Mouse (Mus musculus) skeletal muscle tissue, adult 2 months (tissue): ENCODE data around the gene Pla2g2d.

ENCODE experiments used
- DNase-seq: peaks from one replicate; pipeline ENCODE4 v3.0.0-alpha.2; 2012; ENCODE audit warnings: low read depth, low spot score

Pla2g2d gene

DNA sequence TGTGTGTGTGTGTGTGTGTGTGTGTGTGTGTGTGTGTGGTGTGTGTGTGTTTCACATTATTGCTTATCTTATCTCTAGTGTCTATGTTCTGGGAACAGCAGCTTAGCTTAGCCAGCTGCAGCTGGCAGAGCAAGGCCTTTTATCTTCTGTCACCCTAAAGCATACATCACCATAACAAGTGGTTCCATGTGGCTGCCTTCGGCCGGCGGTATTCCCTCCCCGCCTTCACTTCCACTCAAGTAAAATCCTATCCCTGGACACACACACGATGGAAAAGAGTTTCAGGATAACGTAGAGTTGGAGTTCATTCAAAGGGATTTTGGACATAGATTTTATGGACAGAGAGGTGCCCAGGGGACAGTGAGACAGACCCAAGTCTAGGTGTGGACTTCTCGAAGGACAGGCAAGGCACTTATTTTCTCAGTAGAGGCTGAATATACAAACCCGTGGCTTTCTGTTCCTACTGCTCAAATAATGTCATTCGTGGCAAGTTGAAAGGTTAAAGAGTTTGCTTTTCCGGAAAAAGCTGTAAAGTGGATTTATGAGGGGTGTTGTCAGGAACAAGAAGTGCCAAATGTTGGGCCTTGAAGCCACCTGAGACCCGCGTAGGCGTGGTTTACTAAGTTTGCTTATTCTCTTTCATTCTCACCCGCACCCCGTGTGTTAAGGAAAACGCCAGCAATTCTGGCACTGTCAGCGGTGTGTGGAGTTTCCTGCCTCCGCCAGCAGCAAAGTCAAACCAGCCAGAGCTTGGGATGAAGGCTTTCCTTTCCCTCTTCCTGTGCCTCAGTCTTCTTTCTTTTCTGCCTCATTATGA is 50.4 kb downstream of the Pla2g2d start:
- peak; percentile 13 for DNase-seq

DNA sequence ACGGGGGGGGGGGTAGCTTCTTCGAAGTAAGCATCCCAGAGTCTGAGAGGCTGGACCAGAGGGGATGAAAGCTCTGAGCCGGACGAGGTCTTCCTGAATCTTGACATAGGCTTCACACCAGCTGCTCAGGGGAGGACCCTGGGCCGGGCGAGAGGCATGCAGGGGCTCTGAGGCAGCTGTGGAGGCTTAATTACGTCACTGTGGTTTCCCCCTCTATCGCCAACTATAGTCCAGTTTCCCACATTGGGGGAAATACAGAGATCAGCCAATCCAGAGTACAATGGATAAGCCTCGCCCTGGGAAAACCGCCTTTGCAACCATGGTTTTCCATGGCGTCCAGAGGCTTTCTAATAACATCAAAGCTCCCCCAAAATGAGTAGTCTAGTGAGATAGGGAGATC is 51.6 kb downstream of the Pla2g2d start:
- DNase-seq, result no peak
